Mouse (Mus musculus) stomach, embryonic 15.5 days (tissue): ENCODE results near the gene Galk1. TPM values are rescaled to one million over a fixed set of nuclear protein-coding genes. Genes with fewer than 3 reads are reported as not detected.

ENCODE experiments used
- ATAC-seq: fragments of 200-750 bp; cut with Nextera tagmentation; 2 replicates; pipeline ENCODE4 v1.8.0; 2017; ENCODE audit warnings: low read depth, moderate number of reproducible peaks, moderate TSS enrichment; ENCODE audit not compliant: insufficient read depth, low FRiP score
- H3K27ac ChIP-seq: fragments of 300-500 bp; sonication (generic); 2 replicates; pipeline ENCODE4 v1.5.1; 2015; ENCODE audit warnings: mild to moderate bottlenecking, inconsistent platforms
- H3K27me3 ChIP-seq: fragments of 300-500 bp; sonication (generic); replicated peaks from 2 replicates; pipeline ENCODE4 v1.6.1; 2015; ENCODE audit warnings: inconsistent platforms
- H3K36me3 ChIP-seq: fragments of 300-500 bp; sonication (generic); 2 replicates; pipeline ENCODE4 v1.6.1; 2015; ENCODE audit warnings: inconsistent platforms
- H3K4me1 ChIP-seq: fragments of 300-500 bp; sonication (generic); 2 replicates; pipeline ENCODE4 v1.6.1; 2015; ENCODE audit warnings: inconsistent platforms
- H3K4me2 ChIP-seq: fragments of 300-500 bp; sonication (generic); 2 replicates; pipeline ENCODE4 v1.6.1; 2015; ENCODE audit warnings: mild to moderate bottlenecking, inconsistent platforms
- H3K4me3 ChIP-seq: fragments of 300-500 bp; sonication (generic); replicated peaks from 2 replicates; pipeline ENCODE4 v1.5.1; 2015; ENCODE audit warnings: inconsistent platforms
- H3K9ac ChIP-seq: fragments of 300-500 bp; sonication (generic); 2 replicates; pipeline ENCODE4 v1.6.1; 2015; ENCODE audit warnings: inconsistent platforms
- H3K9me3 ChIP-seq: fragments of 300-500 bp; sonication (generic); 2 replicates; pipeline ENCODE4 v1.6.1; 2016; ENCODE audit warnings: inconsistent platforms
- WGBS: fragments of 180-500 bp; shearing (Covaris S2); methylation state at CpG from one replicate; pipeline ENCODE4 v1.1.7; 2015; 5-methylcytosine and 5-hydroxymethylcytosine counted together
- polyA plus RNA-seq: library from polyadenylated mRNA; unstranded; fragments of >200 nt; fragmentation: Nextera tagmentation; extraction: Ambion mirVana; gene quantifications from 2 replicates; pipeline ENCODE4 v1.2.1, GENCODE M21; 2015

Gene Galk1
- polyA plus RNA-seq, 1 experiment from 2014 or later, result 186 TPM

GRCm38 (mm10) chr11:116045173-116045572 lies 32.7 kb upstream of the Galk1 start:
- no peak overlapping the region for H3K27ac ChIP-seq

GRCm38 (mm10) chr11:116043286-116043685 lies 30.8 kb upstream of the Galk1 start:
- Histone ChIP-seq H3K9ac (no peak overlapping the region), H3K9me3 (no peaks in the 10 kb centered on the region), H3K27me3 (no peaks in the 10 kb centered on the region), H3K4me2 (no peak overlapping the region), H3K4me1 (no peaks in the 10 kb centered on the region), H3K36me3 (peaks cover 35% of the 10 kb centered on the region), H3K27ac (no peak overlapping the region), H3K4me3 (no peak overlapping the region)
- no peak for ATAC-seq
- WGBS, result 97% methylated on average over 1 of the region's 1 CpGs

More at GRCm38 (mm10) chr11:116045173-116045572, 32.7 kb upstream of the Galk1 start:
- no peak overlapping the region for H3K9ac ChIP-seq
- ATAC-seq, result no peak
- H3K9me3 ChIP-seq, result no peaks in the 10 kb centered on the region
- 92% methylated on average over 6 of the region's 6 CpGs for WGBS
- H3K4me2 ChIP-seq, result no peak overlapping the region
- H3K4me3 ChIP-seq, result no peak overlapping the region
- no peaks in the 10 kb centered on the region for H3K4me1 ChIP-seq
- H3K36me3 ChIP-seq, result peaks cover 50% of the 10 kb centered on the region
- no peaks in the 10 kb centered on the region for H3K27me3 ChIP-seq

- no peaks in the 10 kb centered on the region for H3K4me1 ChIP-seq
- no peak overlapping the region for H3K4me3 ChIP-seq
- WGBS, result 73% methylated on average over 5 of the region's 5 CpGs
- H3K27me3 ChIP-seq, result no peaks in the 10 kb centered on the region
- H3K4me2 ChIP-seq, result no peak overlapping the region
- no peak for ATAC-seq
- peaks cover 28% of the 10 kb centered on the region for H3K36me3 ChIP-seq
- no peak overlapping the region for H3K9ac ChIP-seq
- H3K9me3 ChIP-seq, result no peaks in the 10 kb centered on the region
- H3K27ac ChIP-seq, result no peak overlapping the region
Measured at GRCm38 (mm10) chr11:116042372-116043138, 30.0 kb upstream of the Galk1 start.

GRCm38 (mm10) chr11:116041833-116042232 lies 29.3 kb upstream of the Galk1 start:
- WGBS, result 99% methylated on average over 2 of the region's 2 CpGs
- H3K9ac ChIP-seq, result no peak overlapping the region
- no peak overlapping the region for H3K27ac ChIP-seq
- H3K4me3 ChIP-seq, result no peak overlapping the region
- no peaks in the 10 kb centered on the region for H3K4me1 ChIP-seq
- no peak for ATAC-seq
- H3K36me3 ChIP-seq, result peaks cover 24% of the 10 kb centered on the region
- H3K4me2 ChIP-seq, result no peak overlapping the region
- no peaks in the 10 kb centered on the region for H3K27me3 ChIP-seq
- no peaks in the 10 kb centered on the region for H3K9me3 ChIP-seq

GRCm38 (mm10) chr11:116040593-116040992 lies 28.1 kb upstream of the Galk1 start:
- Histone ChIP-seq H3K36me3 (peaks cover 21% of the 10 kb centered on the region), H3K9ac (no peak overlapping the region), H3K4me1 (no peaks in the 10 kb centered on the region), H3K9me3 (no peaks in the 10 kb centered on the region), H3K27me3 (no peaks in the 10 kb centered on the region), H3K27ac (no peak overlapping the region), H3K4me3 (no peak overlapping the region), H3K4me2 (no peak overlapping the region)
- WGBS, result 78% methylated on average over 6 of the region's 6 CpGs
- no peak for ATAC-seq

GRCm38 (mm10) chr11:116037826-116038225 lies 25.3 kb upstream of the Galk1 start:
- Histone ChIP-seq H3K4me3 (no peak overlapping the region), H3K4me1 (no peaks in the 10 kb centered on the region), H3K27ac (no peak overlapping the region), H3K27me3 (no peaks in the 10 kb centered on the region), H3K4me2 (no peak overlapping the region), H3K9me3 (no peaks in the 10 kb centered on the region), H3K36me3 (peaks cover 24% of the 10 kb centered on the region), H3K9ac (no peak overlapping the region)
- ATAC-seq, result no peak
- 93% methylated on average over 9 of the region's 9 CpGs for WGBS

- H3K9ac ChIP-seq, result no peak overlapping the region
- 83% methylated on average over 3 of the region's 3 CpGs for WGBS
- no peak for ATAC-seq
- H3K4me2 ChIP-seq, result no peak overlapping the region
- H3K27me3 ChIP-seq, result no peaks in the 10 kb centered on the region
- H3K4me3 ChIP-seq, result no peak overlapping the region
- no peak overlapping the region for H3K27ac ChIP-seq
- no peaks in the 10 kb centered on the region; the same call in 1 of the 2 replicates for H3K4me1 ChIP-seq
- peaks cover 17% of the 10 kb centered on the region for H3K36me3 ChIP-seq
- no peaks in the 10 kb centered on the region for H3K9me3 ChIP-seq
Measured at GRCm38 (mm10) chr11:116036671-116037070, 24.2 kb upstream of the Galk1 start.

- Histone ChIP-seq H3K4me1 (no peaks in the 10 kb centered on the region; the same call in 1 of the 2 replicates), H3K36me3 (peaks cover 5% of the 10 kb centered on the region; the same call in 1 of the 2 replicates), H3K9ac (no peak overlapping the region), H3K9me3 (no peaks in the 10 kb centered on the region), H3K4me2 (no peak overlapping the region), H3K4me3 (no peak overlapping the region), H3K27ac (no peak overlapping the region), H3K27me3 (no peaks in the 10 kb centered on the region)
- 92% methylated on average over 6 of the region's 6 CpGs for WGBS
- ATAC-seq, result no peak
Measured at GRCm38 (mm10) chr11:116034584-116034983, 22.1 kb upstream of the Galk1 start.

- ATAC-seq, result peak; percentile 8; the same call in 1 of the 2 replicates
- WGBS, result 23% methylated on average over 14 of the region's 14 CpGs
Measured at GRCm38 (mm10) chr11:116030898-116031845, 18.7 kb upstream of the Galk1 start.

GRCm38 (mm10) chr11:116030088-116030897 lies 17.8 kb upstream of the Galk1 start, which contains the start of gene Unk:
Gene Unk (plus strand): TSS chr11:116030322.
- H3K36me3 ChIP-seq, result 0 out of 2 replicates have a peak, but pooled peaks cover 5% of the 10 kb centered on the region
- H3K27me3 ChIP-seq, result no peaks in the 10 kb centered on the region
- peak within 1 kb of the TSS; percentile 77 for H3K4me2 ChIP-seq
- peak; percentile 94 for ATAC-seq
- peak within 1 kb of the TSS; percentile 67 for H3K4me3 ChIP-seq
- WGBS, result under 1% methylated on average over 65 of the region's 67 CpGs
- no peaks in the 10 kb centered on the region; the same call in 1 of the 2 replicates for H3K4me1 ChIP-seq
- H3K9ac ChIP-seq, result peak within 1 kb of the TSS; percentile 85
- H3K9me3 ChIP-seq, result no peaks in the 10 kb centered on the region
- H3K27ac ChIP-seq, result peak within 1 kb of the TSS; percentile 100

More at GRCm38 (mm10) chr11:116030898-116031845, 18.7 kb upstream of the Galk1 start:
- Histone ChIP-seq H3K27ac (peak overlapping the region; percentile 100), H3K9ac (peak overlapping the region; percentile 85), H3K4me1 (no peaks in the 10 kb centered on the region; the same call in 1 of the 2 replicates), H3K4me2 (peak overlapping the region; percentile 77), H3K4me3 (peak overlapping the region; percentile 67), H3K27me3 (no peaks in the 10 kb centered on the region), H3K9me3 (no peaks in the 10 kb centered on the region), H3K36me3 (0 out of 2 replicates have a peak, but pooled peaks cover 5% of the 10 kb centered on the region)
